11 mouse cellular contexts compared by ENCODE assay signal in genomic region chr9:61468368-61468848, GRCm38 (mm10).
DNase-seq lines count a peak whose midpoint lies in the region; ATAC-seq and TF ChIP-seq lines count a peak whose summit lies in the region.
"Had no signal": no experiment of that assay in that cellular context is flagged by ENCODE, and none has a peak within 500 bp of the region (broad histone marks: within the 10 kb centered on the region; RNA-seq: fewer than 3 reads in every experiment).

No protein-coding gene starts in this region.

- intact Hi-C loops in gastrocnemius, postnatal 36 days (cut with DNase I): no loop called here

- peaks cover 47% of the 10 kb centered on the region for H3K4me1 ChIP-seq in E14TG2a.4 (replicated peaks; ENCODE audit: low read depth, low read length)
- peaks cover 27% of the 10 kb centered on the region for H3K4me1 ChIP-seq in hindbrain, embryonic 13.5 days (replicated peaks)
- H3K4me1 ChIP-seq in midbrain, embryonic 12.5 days: peaks cover 22% of the 10 kb centered on the region

- TF ChIP-seq CTCF in E14TG2a.4 (conservative IDR thresholded peaks at IDR 0.05; ENCODE audit: low read length): no peak
- no peak for TF ChIP-seq CTCF in brain, embryonic 14.5 days (IDR thresholded peaks at IDR 0.05; ENCODE audit: borderline replicate concordance, extremely low read depth, insufficient read depth, insufficient read length)

- DNase-seq in brain, embryonic 14.5 days (ENCODE audit: low read depth): peak; percentile 97
- DNase-seq in gastrocnemius, postnatal 36 days: no peak
- DNase-seq in right cerebral cortex, postnatal 36 days (ENCODE audit: low spot score in 2 of 2): no peak
- no peak for DNase-seq in left cerebral cortex, adult 9 months (ENCODE audit: low spot score in 2 of 2)
- DNase-seq: cerebellum, adult 11 months; layer of hippocampus, postnatal 36 days had no signal

- peaks cover 39% of the 10 kb centered on the region for H3K27me3 ChIP-seq in E14TG2a.4 (ENCODE audit: insufficient read depth, low read length)
- H3K27me3 ChIP-seq in hindbrain, embryonic 13.5 days: peaks cover 25% of the 10 kb centered on the region
- H3K27me3 ChIP-seq in midbrain, embryonic 12.5 days: peaks cover 2% of the 10 kb centered on the region

- no peak overlapping the region for H3K4me2 ChIP-seq in hindbrain, embryonic 13.5 days
- peak overlapping the region; percentile 22; the same call in 1 of the 2 replicates for H3K4me2 ChIP-seq in midbrain, embryonic 12.5 days (replicated peaks)

- 12% methylated on average over 6 of the region's 6 CpGs for WGBS in hindbrain, embryonic 13.5 days
- 24% methylated on average over 6 of the region's 6 CpGs for WGBS in midbrain, embryonic 12.5 days

- no peak overlapping the region for H3K9ac ChIP-seq in hindbrain, embryonic 13.5 days
- no peak overlapping the region; the same call in 1 of the 2 replicates for H3K9ac ChIP-seq in midbrain, embryonic 12.5 days (replicated peaks)

- no peak for TF ChIP-seq POLR2A in brain, embryonic 14.5 days (IDR thresholded peaks at IDR 0.05; ENCODE audit: borderline replicate concordance, extremely low read depth, insufficient read depth, insufficient read length, poor library complexity, severe bottlenecking)

- peak; percentile 86 for ATAC-seq in hindbrain, embryonic 13.5 days (ENCODE audit: low FRiP score)
- peak; percentile 84 for ATAC-seq in midbrain, embryonic 12.5 days (ENCODE audit: low FRiP score, low read depth)
- no peak for ATAC-seq in inflammation-experienced regulatory T-cells, adult 6 months

- H3K4me3 ChIP-seq in E14TG2a.4 (replicated peaks; ENCODE audit: low read length): peak overlapping the region; percentile 32; the same call in 1 of the 2 replicates
- no peak overlapping the region for H3K4me3 ChIP-seq in hindbrain, embryonic 13.5 days
- H3K4me3 ChIP-seq in midbrain, embryonic 12.5 days: no peak overlapping the region
- H3K4me3 ChIP-seq: megakaryocyte, embryonic 14.5 days had no signal

- H3K9me3 ChIP-seq in E14TG2a.4 (ENCODE audit: low read length): peaks cover 17% of the 10 kb centered on the region
- H3K9me3 ChIP-seq in hindbrain, embryonic 13.5 days: peaks cover 11% of the 10 kb centered on the region; the same call in 1 of the 2 replicates
- H3K9me3 ChIP-seq in midbrain, embryonic 12.5 days: peaks cover 10% of the 10 kb centered on the region

- no peaks in the 10 kb centered on the region for H3K36me3 ChIP-seq in E14TG2a.4 (ENCODE audit: insufficient read depth, low read length)
- no peaks in the 10 kb centered on the region for H3K36me3 ChIP-seq in hindbrain, embryonic 13.5 days
- H3K36me3 ChIP-seq in midbrain, embryonic 12.5 days: no peaks in the 10 kb centered on the region

- peak overlapping the region; percentile 88 for H3K27ac ChIP-seq in hindbrain, embryonic 13.5 days
- peak overlapping the region; percentile 75 for H3K27ac ChIP-seq in midbrain, embryonic 12.5 days (replicated peaks)
